Mouse (Mus musculus) brain, embryonic 14.5 days (tissue): Measurements from ENCODE around the gene Slc50a1. TPM values are rescaled to one million over a fixed set of nuclear protein-coding genes. Genes with fewer than 3 reads are reported as not detected.

Experiments
- DNase-seq: peaks from one replicate; pipeline ENCODE4 v3.0.0-alpha.2; 2011; ENCODE audit warnings: low read depth
- CTCF ChIP-seq: fragments of 200-500 bp; IDR thresholded peaks from 2 replicates; pipeline ENCODE4 v1.5.1; 2012; ENCODE audit warnings: inconsistent platforms, mild to moderate bottlenecking, moderate library complexity, borderline replicate concordance; ENCODE audit not compliant: insufficient read depth, insufficient read length; ENCODE audit errors: extremely low read depth
- POLR2A ChIP-seq: fragments of 200-500 bp; IDR thresholded peaks from 2 replicates; pipeline ENCODE4 v1.6.1; 2012; ENCODE audit warnings: mild to moderate bottlenecking, inconsistent platforms, borderline replicate concordance; ENCODE audit not compliant: poor library complexity, insufficient read depth, insufficient read length, severe bottlenecking; ENCODE audit errors: extremely low read depth
- polyA plus RNA-seq: library from polyadenylated mRNA; depleted of rRNA; stranded (reverse); fragments of >200 nt; gene quantifications from 2 replicates; pipeline ENCODE4 v1.2.3, GENCODE M21; 2012

Slc50a1 gene
- polyA plus RNA-seq, 1 experiment, result 41.4 TPM

GRCm38 (mm10) chr3:89233562-89234110, 36.7 kb downstream of the Slc50a1 start:
- TF ChIP-seq CTCF (no peak), POLR2A (no peak)
- DNase-seq, result no peak

DNA sequence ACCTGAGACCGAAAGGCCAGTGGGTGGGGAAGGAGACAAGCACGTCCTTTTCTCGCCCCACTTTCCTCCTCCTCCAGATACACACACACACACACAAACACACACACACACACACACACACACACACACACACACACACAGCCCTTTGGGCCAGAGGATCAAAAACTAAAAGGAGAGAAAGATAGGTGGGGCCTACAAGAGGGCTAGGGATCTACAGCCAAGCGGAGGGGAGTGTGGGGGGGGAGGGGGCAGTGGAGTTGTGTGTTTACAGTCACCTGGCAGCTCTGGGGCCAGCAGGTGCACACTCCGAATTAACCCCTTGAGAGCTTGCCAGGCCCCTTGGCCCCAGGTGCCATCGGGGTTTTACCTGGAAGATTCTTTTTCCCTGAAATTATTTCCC, 37.8 kb downstream of the Slc50a1 start:
- DNase-seq, result no peak
- TF ChIP-seq POLR2A (no peak), CTCF (no peak)

DNA sequence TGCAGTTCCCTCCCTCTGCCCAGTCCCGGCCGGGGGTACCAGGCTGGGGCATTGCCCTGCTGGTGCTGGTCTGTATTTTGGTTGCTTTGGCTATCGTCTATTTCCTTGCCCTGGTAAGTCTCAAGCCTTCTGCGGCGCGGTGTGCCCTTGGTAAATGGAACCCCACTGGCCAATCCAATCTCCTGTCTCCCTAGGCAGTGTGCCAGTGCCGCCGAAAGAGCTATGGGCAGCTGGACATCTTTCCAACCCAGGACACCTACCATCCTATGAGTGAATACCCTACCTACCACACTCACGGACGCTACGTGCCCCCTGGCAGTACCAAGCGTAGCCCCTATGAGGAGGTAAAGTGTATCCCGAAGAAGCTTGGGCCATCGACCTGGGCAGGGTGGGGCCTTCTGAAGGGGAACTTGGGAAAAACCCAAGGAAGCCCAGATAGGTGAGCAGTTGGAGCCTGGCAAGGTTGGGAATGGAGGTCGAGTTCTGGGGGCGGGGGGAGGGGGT, 38.5 kb downstream of the Slc50a1 start:
- no peak for DNase-seq
- TF ChIP-seq POLR2A (no peak), CTCF (no peak)

DNA sequence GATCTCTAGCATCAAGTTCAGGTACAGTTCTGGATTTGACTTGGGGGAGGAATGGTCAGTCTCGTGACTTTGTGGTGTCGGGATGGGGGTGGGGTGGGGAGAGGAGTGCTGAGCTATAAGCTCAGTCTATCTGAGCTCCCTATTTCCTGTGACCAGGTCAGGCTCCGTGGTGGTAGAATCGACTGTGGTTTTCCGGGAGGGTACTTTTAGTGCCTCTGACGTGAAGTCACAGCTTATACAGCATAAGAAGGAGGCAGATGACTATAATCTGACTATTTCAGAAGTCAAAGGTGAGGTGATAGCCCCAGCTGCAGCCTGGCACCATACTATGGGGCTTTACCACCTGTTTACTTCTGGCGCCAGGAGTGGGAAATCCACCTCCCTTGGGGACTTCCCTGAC, 39.0 kb downstream of the Slc50a1 start:
- TF ChIP-seq CTCF, result no peak
- TF ChIP-seq POLR2A, result no peak
- no peak for DNase-seq

GRCm38 (mm10) chr3:89230561-89230960, 39.8 kb downstream of the Slc50a1 start:
- TF ChIP-seq CTCF, result no peak
- no peak for TF ChIP-seq POLR2A
- no peak for DNase-seq

DNA sequence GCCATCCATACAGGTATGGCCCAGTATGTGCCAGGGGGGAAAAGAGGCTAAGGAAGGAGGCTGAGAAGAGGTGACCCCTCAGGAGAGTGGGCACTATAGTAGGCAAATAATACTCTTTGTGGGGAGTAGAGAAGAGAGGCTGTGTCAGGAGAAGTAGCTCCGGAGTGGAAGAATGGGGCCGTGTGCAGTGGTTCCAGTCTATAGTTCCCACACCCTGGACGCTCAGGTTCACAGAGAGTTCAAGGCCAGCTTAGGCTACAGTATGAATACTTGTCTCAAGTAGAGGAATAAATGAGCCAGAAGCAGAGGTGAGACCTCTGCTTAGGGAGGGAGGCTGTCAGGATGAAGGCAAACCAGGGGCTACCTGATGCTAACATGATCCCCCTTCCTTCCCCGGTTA, 41.1 kb downstream of the Slc50a1 start:
- TF ChIP-seq POLR2A (no peak), CTCF (no peak)
- DNase-seq, result no peak

GRCm38 (mm10) chr3:89228836-89229235, 41.5 kb downstream of the Slc50a1 start, which contains the start of gene Muc1:
Muc1 (plus strand) TSS chr3:89229057.
- no peak for DNase-seq

GRCm38 (mm10) chr3:89228180-89228549, 42.2 kb downstream of the Slc50a1 start:
- DNase-seq, result peak; percentile 93
- TF ChIP-seq POLR2A (no peak), CTCF (peak; percentile 94)

More at GRCm38 (mm10) chr3:89228836-89229235, 41.5 kb downstream of the Slc50a1 start, which contains the start of gene Muc1:
- no peak for TF ChIP-seq CTCF
- TF ChIP-seq POLR2A, result no peak

DNA sequence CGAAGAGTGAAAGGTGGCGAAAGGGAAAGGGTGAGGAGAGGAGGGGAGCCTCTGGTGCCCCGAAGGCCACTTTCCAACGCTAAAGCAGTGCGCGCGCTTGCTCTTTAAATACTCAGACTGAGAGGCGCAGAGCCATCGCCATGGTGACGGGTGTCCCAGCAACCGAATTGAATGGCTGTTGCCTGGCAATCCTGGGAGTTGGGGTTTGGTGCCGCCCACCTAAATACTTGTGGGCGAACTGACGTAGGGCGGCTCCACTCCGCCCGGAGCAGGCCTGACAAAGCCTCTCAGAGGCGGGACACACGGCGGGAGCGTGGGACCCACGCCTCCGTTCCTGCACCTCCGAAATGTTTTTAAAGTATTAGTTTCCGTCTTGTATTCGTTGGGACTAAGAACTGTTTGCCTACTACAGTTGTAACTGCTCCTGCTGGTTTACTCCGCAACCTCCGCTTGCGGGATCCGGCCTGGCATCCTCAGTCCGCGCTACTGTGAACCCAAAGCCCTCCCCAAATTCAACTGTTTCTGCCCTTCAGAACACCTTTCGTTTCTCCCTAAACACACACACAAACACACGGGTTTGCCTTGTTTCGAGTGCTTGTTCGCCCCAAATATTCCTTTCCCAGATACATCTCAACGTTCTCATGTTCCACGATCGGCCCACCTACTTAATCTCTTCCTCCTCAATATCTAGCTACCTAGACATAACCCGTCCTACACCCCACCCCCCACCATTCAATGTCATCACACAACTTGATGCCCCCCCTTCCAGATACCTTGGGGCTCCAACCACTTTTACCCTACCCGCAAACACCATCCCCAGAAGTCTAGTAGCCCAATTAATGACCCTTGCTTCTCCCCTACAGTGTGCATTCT, 42.8 kb downstream of the Slc50a1 start:
- TF ChIP-seq CTCF, result no peak
- peak; percentile 82; the same call in 1 of the 2 replicates for TF ChIP-seq POLR2A
- peak; percentile 99 for DNase-seq

- no peak for DNase-seq
- TF ChIP-seq CTCF, result no peak
- no peak for TF ChIP-seq POLR2A
Measured at GRCm38 (mm10) chr3:89226900-89227299, 43.5 kb downstream of the Slc50a1 start, which contains the start of gene Mtx1. Mtx1 (minus strand) TSS chr3:89227088.

- DNase-seq, result no peak
Measured at GRCm38 (mm10) chr3:89226361-89226760, 44.0 kb downstream of the Slc50a1 start.

More at GRCm38 (mm10) chr3:89226361-89226760, 44.0 kb downstream of the Slc50a1 start:
- TF ChIP-seq POLR2A (no peak), CTCF (no peak)
